Mouse (Mus musculus): ENCODE results near the gene Exoc3l2. TPM values are rescaled to one million over a fixed set of nuclear protein-coding genes. Genes with fewer than 3 reads are reported as not detected.
A peak's percentile ranks its signal among the peaks of the same experiment; 100 is the strongest.

Gene Exoc3l2
- polyA plus RNA-seq, 1 experiment from 2014 or later: 0.19 TPM

- Histone ChIP-seq H3K27me3 (replicated peaks; ENCODE audit: control insufficient read depth, insufficient read depth, low read length) (peaks cover 56% of the 10 kb centered on the region), H3K4me3 (replicated peaks; ENCODE audit: low read length) (0 out of 2 replicates have a peak overlapping the region, but pooled peaks have one; percentile 14), H3K27ac (ENCODE audit: low read length) (no peak overlapping the region), H3K4me1 (replicated peaks; ENCODE audit: control insufficient read depth, insufficient read depth, low read length) (peaks cover 27% of the 10 kb centered on the region), H3K9me3 (ENCODE audit: control insufficient read depth, low read length) (no peaks in the 10 kb centered on the region), H3K4me2 (ENCODE audit: low read length) (peak overlapping the region; percentile 32), H3K9ac (replicated peaks; ENCODE audit: low read depth, low read length) (peak overlapping the region; percentile 48), H3K36me3 (ENCODE audit: control insufficient read depth, insufficient read depth) (no peaks in the 10 kb centered on the region)
- 6% methylated on average over 20 of the region's 23 CpGs for WGBS
- ATAC-seq: no peak
Measured at GRCm38 (mm10) chr7:19520032-19520431, 56.9 kb downstream of the Exoc3l2 start.

GRCm38 (mm10) chr7:19523017-19523756, 60.1 kb downstream of the Exoc3l2 start:
- Histone ChIP-seq H3K4me3 (replicated peaks; ENCODE audit: low read length) (peak overlapping the region; percentile 51), H3K27ac (ENCODE audit: low read length) (no peak overlapping the region), H3K4me1 (replicated peaks; ENCODE audit: control insufficient read depth, insufficient read depth, low read length) (peaks cover 23% of the 10 kb centered on the region), H3K9ac (replicated peaks; ENCODE audit: low read depth, low read length) (peak overlapping the region; percentile 61), H3K27me3 (replicated peaks; ENCODE audit: control insufficient read depth, insufficient read depth, low read length) (peaks cover 61% of the 10 kb centered on the region), H3K9me3 (ENCODE audit: control insufficient read depth, low read length) (no peaks in the 10 kb centered on the region), H3K4me2 (ENCODE audit: low read length) (peak overlapping the region; percentile 88), H3K36me3 (ENCODE audit: control insufficient read depth, insufficient read depth) (no peaks in the 10 kb centered on the region)
- WGBS: 8% methylated on average over 72 of the region's 72 CpGs
- peak; percentile 18 for ATAC-seq

GRCm38 (mm10) chr7:19523757-19524419, 60.8 kb downstream of the Exoc3l2 start:
- Histone ChIP-seq H3K27me3 (replicated peaks; ENCODE audit: control insufficient read depth, insufficient read depth, low read length) (peaks cover 54% of the 10 kb centered on the region), H3K9ac (replicated peaks; ENCODE audit: low read depth, low read length) (peak overlapping the region; percentile 61), H3K4me3 (replicated peaks; ENCODE audit: low read length) (peak overlapping the region; percentile 51), H3K36me3 (ENCODE audit: control insufficient read depth, insufficient read depth) (no peaks in the 10 kb centered on the region), H3K4me1 (replicated peaks; ENCODE audit: control insufficient read depth, insufficient read depth, low read length) (peaks cover 23% of the 10 kb centered on the region), H3K4me2 (ENCODE audit: low read length) (peak overlapping the region; percentile 88), H3K9me3 (ENCODE audit: control insufficient read depth, low read length) (no peaks in the 10 kb centered on the region), H3K27ac (ENCODE audit: low read length) (no peak overlapping the region)
- ATAC-seq: peak; percentile 77
- 2% methylated on average over 64 of the region's 64 CpGs for WGBS

- Histone ChIP-seq H3K4me3 (replicated peaks; ENCODE audit: low read length) (peak overlapping the region; percentile 51), H3K4me1 (replicated peaks; ENCODE audit: control insufficient read depth, insufficient read depth, low read length) (peaks cover 23% of the 10 kb centered on the region), H3K9me3 (ENCODE audit: control insufficient read depth, low read length) (no peaks in the 10 kb centered on the region), H3K36me3 (ENCODE audit: control insufficient read depth, insufficient read depth) (no peaks in the 10 kb centered on the region; the same call in 1 of the 2 replicates), H3K9ac (replicated peaks; ENCODE audit: low read depth, low read length) (peak overlapping the region; percentile 61), H3K27ac (ENCODE audit: low read length) (no peak overlapping the region), H3K27me3 (replicated peaks; ENCODE audit: control insufficient read depth, insufficient read depth, low read length) (peaks cover 47% of the 10 kb centered on the region), H3K4me2 (ENCODE audit: low read length) (peak overlapping the region; percentile 88)
- 11% methylated on average over 24 of the region's 24 CpGs for WGBS
- ATAC-seq: peak; percentile 39
Measured at GRCm38 (mm10) chr7:19524420-19525104, 61.4 kb downstream of the Exoc3l2 start.

GRCm38 (mm10) chr7:19525105-19525481, 62.0 kb downstream of the Exoc3l2 start:
- H3K27me3 ChIP-seq (replicated peaks; ENCODE audit: control insufficient read depth, insufficient read depth, low read length): peaks cover 45% of the 10 kb centered on the region
- WGBS: 51% methylated on average over 2 of the region's 2 CpGs

GRCm38 (mm10) chr7:19531077-19531476, 67.9 kb downstream of the Exoc3l2 start:
- Histone ChIP-seq H3K27me3 (replicated peaks; ENCODE audit: control insufficient read depth, insufficient read depth, low read length) (no peaks in the 10 kb centered on the region), H3K9ac (replicated peaks; ENCODE audit: low read depth, low read length) (no peak overlapping the region), H3K9me3 (ENCODE audit: control insufficient read depth, low read length) (no peaks in the 10 kb centered on the region), H3K4me2 (ENCODE audit: low read length) (no peak overlapping the region), H3K36me3 (ENCODE audit: control insufficient read depth, insufficient read depth) (peaks cover 21% of the 10 kb centered on the region; the same call in 1 of the 2 replicates), H3K27ac (ENCODE audit: low read length) (no peak overlapping the region), H3K4me1 (replicated peaks; ENCODE audit: control insufficient read depth, insufficient read depth, low read length) (no peaks in the 10 kb centered on the region), H3K4me3 (replicated peaks; ENCODE audit: low read length) (no peak overlapping the region)
- WGBS: 85% methylated on average over 10 of the region's 10 CpGs
- ATAC-seq: no peak

More at GRCm38 (mm10) chr7:19525105-19525481, 62.0 kb downstream of the Exoc3l2 start:
- no peaks in the 10 kb centered on the region; the same call in 1 of the 2 replicates for H3K36me3 ChIP-seq (ENCODE audit: control insufficient read depth, insufficient read depth)
- no peak overlapping the region for H3K9ac ChIP-seq (replicated peaks; ENCODE audit: low read depth, low read length)
- H3K9me3 ChIP-seq (ENCODE audit: control insufficient read depth, low read length): no peaks in the 10 kb centered on the region
- no peak overlapping the region for H3K4me2 ChIP-seq (ENCODE audit: low read length)
- no peak for ATAC-seq
- no peak overlapping the region for H3K4me3 ChIP-seq (replicated peaks; ENCODE audit: low read length)
- H3K4me1 ChIP-seq (replicated peaks; ENCODE audit: control insufficient read depth, insufficient read depth, low read length): peaks cover 23% of the 10 kb centered on the region
- H3K27ac ChIP-seq (ENCODE audit: low read length): no peak overlapping the region

GRCm38 (mm10) chr7:19532240-19532639, 69.1 kb downstream of the Exoc3l2 start:
- no peak for ATAC-seq
- Histone ChIP-seq H3K36me3 (ENCODE audit: control insufficient read depth, insufficient read depth) (peaks cover 21% of the 10 kb centered on the region; the same call in 1 of the 2 replicates), H3K4me1 (replicated peaks; ENCODE audit: control insufficient read depth, insufficient read depth, low read length) (no peaks in the 10 kb centered on the region), H3K27me3 (replicated peaks; ENCODE audit: control insufficient read depth, insufficient read depth, low read length) (no peaks in the 10 kb centered on the region), H3K4me2 (ENCODE audit: low read length) (no peak overlapping the region), H3K9ac (replicated peaks; ENCODE audit: low read depth, low read length) (no peak overlapping the region), H3K27ac (ENCODE audit: low read length) (no peak overlapping the region), H3K9me3 (ENCODE audit: control insufficient read depth, low read length) (no peaks in the 10 kb centered on the region), H3K4me3 (replicated peaks; ENCODE audit: low read length) (no peak overlapping the region)
- 86% methylated on average over 14 of the region's 14 CpGs for WGBS

GRCm38 (mm10) chr7:19534676-19535075, 71.5 kb downstream of the Exoc3l2 start:
- no peak overlapping the region for H3K4me3 ChIP-seq (replicated peaks; ENCODE audit: low read length)
- no peak overlapping the region for H3K27ac ChIP-seq (ENCODE audit: low read length)
- H3K9me3 ChIP-seq (ENCODE audit: control insufficient read depth, low read length): no peaks in the 10 kb centered on the region
- H3K9ac ChIP-seq (replicated peaks; ENCODE audit: low read depth, low read length): no peak overlapping the region
- 96% methylated on average over 10 of the region's 10 CpGs for WGBS
- H3K4me2 ChIP-seq (ENCODE audit: low read length): no peak overlapping the region
- no peaks in the 10 kb centered on the region for H3K27me3 ChIP-seq (replicated peaks; ENCODE audit: control insufficient read depth, insufficient read depth, low read length)
- ATAC-seq: no peak
- H3K4me1 ChIP-seq (replicated peaks; ENCODE audit: control insufficient read depth, insufficient read depth, low read length): no peaks in the 10 kb centered on the region
- peaks cover 21% of the 10 kb centered on the region; the same call in 1 of the 2 replicates for H3K36me3 ChIP-seq (ENCODE audit: control insufficient read depth, insufficient read depth)
